In genomic region chr4:57231323-57231722, GRCm38 (mm10) we compare ENCODE assay signal across 23 mouse cellular contexts.
DNase-seq lines count a peak whose midpoint lies in the region; ATAC-seq and TF ChIP-seq lines count a peak whose summit lies in the region.
"Had no signal": no experiment of that assay in that cellular context is flagged by ENCODE, and none has a peak within 500 bp of the region (broad histone marks: within the 10 kb centered on the region; RNA-seq: fewer than 3 reads in every experiment).

No protein-coding gene starts in this region.

- H3K27me3 ChIP-seq in hindbrain, postnatal 0 days (ENCODE audit: insufficient read depth, low read length), result no peaks in the 10 kb centered on the region
- no peaks in the 10 kb centered on the region for H3K27me3 ChIP-seq in hindbrain, embryonic 10.5 days (ENCODE audit: insufficient read depth, poor library complexity, severe bottlenecking)
- no peaks in the 10 kb centered on the region for H3K27me3 ChIP-seq in midbrain, postnatal 0 days (ENCODE audit: insufficient read depth, low read length)
- no peaks in the 10 kb centered on the region for H3K27me3 ChIP-seq in midbrain, embryonic 16.5 days (ENCODE audit: control insufficient read depth, insufficient read depth, low read depth, low read length)
- no peaks in the 10 kb centered on the region for H3K27me3 ChIP-seq in stomach, embryonic 16.5 days (ENCODE audit: control insufficient read depth, insufficient read depth, low read length)
- H3K27me3 ChIP-seq: embryonic facial prominence, embryonic 12.5 days; heart, embryonic 15.5 days; midbrain, embryonic 13.5 days; neural tube, embryonic 15.5 days had no signal

- peak overlapping the region; percentile 32; the same call in 1 of the 2 replicates for H3K27ac ChIP-seq in hindbrain, postnatal 0 days
- no peak overlapping the region for H3K27ac ChIP-seq in hindbrain, embryonic 10.5 days
- H3K27ac ChIP-seq in midbrain, postnatal 0 days (ENCODE audit: low read depth, low read length), result no peak overlapping the region
- H3K27ac ChIP-seq in midbrain, embryonic 16.5 days (ENCODE audit: low read length), result no peak overlapping the region
- H3K27ac ChIP-seq in stomach, embryonic 16.5 days (ENCODE audit: low read length), result peak overlapping the region; percentile 68; the same call in 1 of the 2 replicates
- H3K27ac ChIP-seq: embryonic facial prominence, embryonic 12.5 days; heart, adult 2 months; heart, embryonic 15.5 days; midbrain, embryonic 13.5 days; neural tube, embryonic 15.5 days had no signal

- peaks cover 13% of the 10 kb centered on the region; the same call in 1 of the 2 replicates for H3K4me1 ChIP-seq in hindbrain, postnatal 0 days (ENCODE audit: insufficient read depth, low read length)
- H3K4me1 ChIP-seq in hindbrain, embryonic 10.5 days (replicated peaks), result peaks cover 20% of the 10 kb centered on the region
- no peaks in the 10 kb centered on the region for H3K4me1 ChIP-seq in midbrain, postnatal 0 days (ENCODE audit: insufficient read depth, low read length)
- no peaks in the 10 kb centered on the region; the same call in 1 of the 2 replicates for H3K4me1 ChIP-seq in midbrain, embryonic 16.5 days (ENCODE audit: control insufficient read depth, insufficient read depth, low read length)
- peaks cover 6% of the 10 kb centered on the region; the same call in 1 of the 2 replicates for H3K4me1 ChIP-seq in stomach, embryonic 16.5 days (ENCODE audit: control insufficient read depth, insufficient read depth, low read length)

- H3K4me2 ChIP-seq in hindbrain, postnatal 0 days (ENCODE audit: low read depth, low read length), result no peak overlapping the region; the same call in 1 of the 2 replicates
- no peak overlapping the region for H3K4me2 ChIP-seq in midbrain, postnatal 0 days (ENCODE audit: low read depth, low read length, poor library complexity, severe bottlenecking)
- no peak overlapping the region for H3K4me2 ChIP-seq in midbrain, embryonic 16.5 days (ENCODE audit: low read length)
- no peak overlapping the region for H3K4me2 ChIP-seq in stomach, embryonic 16.5 days (ENCODE audit: low read depth, low read length)
- H3K4me2 ChIP-seq: embryonic facial prominence, embryonic 12.5 days; heart, embryonic 15.5 days; midbrain, embryonic 13.5 days; neural tube, embryonic 15.5 days had no signal

- no peaks in the 10 kb centered on the region for H3K36me3 ChIP-seq in hindbrain, postnatal 0 days (ENCODE audit: insufficient read depth, low read length)
- no peaks in the 10 kb centered on the region for H3K36me3 ChIP-seq in hindbrain, embryonic 10.5 days
- no peaks in the 10 kb centered on the region for H3K36me3 ChIP-seq in midbrain, postnatal 0 days (ENCODE audit: insufficient read depth, low read length)
- no peaks in the 10 kb centered on the region for H3K36me3 ChIP-seq in midbrain, embryonic 16.5 days (ENCODE audit: control insufficient read depth, insufficient read depth, low read length)
- no peaks in the 10 kb centered on the region for H3K36me3 ChIP-seq in stomach, embryonic 16.5 days (ENCODE audit: control insufficient read depth, insufficient read depth, low read length)
- H3K36me3 ChIP-seq: embryonic facial prominence, embryonic 12.5 days; G1E; heart, embryonic 15.5 days; midbrain, embryonic 13.5 days; neural tube, embryonic 15.5 days had no signal

- WGBS in hindbrain, postnatal 0 days, result 57% methylated on average over 9 of the region's 9 CpGs
- 89% methylated on average over 9 of the region's 9 CpGs for WGBS in hindbrain, embryonic 10.5 days
- WGBS in midbrain, postnatal 0 days, result 72% methylated on average over 9 of the region's 9 CpGs
- WGBS in midbrain, embryonic 16.5 days, result 73% methylated on average over 9 of the region's 9 CpGs
- WGBS in stomach, embryonic 16.5 days, result 67% methylated on average over 9 of the region's 9 CpGs

- H3K4me3 ChIP-seq in hindbrain, postnatal 0 days (ENCODE audit: low read length), result no peak overlapping the region
- no peak overlapping the region for H3K4me3 ChIP-seq in hindbrain, embryonic 10.5 days
- H3K4me3 ChIP-seq in midbrain, postnatal 0 days (ENCODE audit: low read depth, low read length), result no peak overlapping the region
- H3K4me3 ChIP-seq in midbrain, embryonic 16.5 days (ENCODE audit: low read depth, low read length), result no peak overlapping the region
- H3K4me3 ChIP-seq in stomach, embryonic 16.5 days (replicated peaks; ENCODE audit: low read length), result no peak overlapping the region
- H3K4me3 ChIP-seq: embryonic facial prominence, embryonic 12.5 days; heart, adult 2 months; heart, embryonic 15.5 days; midbrain, embryonic 13.5 days; neural tube, embryonic 15.5 days had no signal

- DNase-seq in cerebellum, postnatal 14 days, result peak; percentile 22 to 42
- no peak for DNase-seq in cerebellum, adult 9-10 months
- peak; percentile 71 for DNase-seq in hindbrain, postnatal 0 days (ENCODE audit: low spot score)
- DNase-seq in hindbrain, embryonic 10.5 days (ENCODE audit: low spot score), result no peak
- DNase-seq in midbrain, postnatal 0 days (ENCODE audit: low spot score), result peak; percentile 71
- DNase-seq: adrenal gland, postnatal 10 days; cerebellum, adult 11 months; gastrocnemius, postnatal 25 days; heart, adult 2 months; heart, postnatal 4 days; kidney, adult 18-20 months; kidney, postnatal 14 days; liver; lung, postnatal 10 days; right cerebral cortex, postnatal 25 days had no signal

- TF ChIP-seq CTCF in hindbrain, postnatal 0 days (IDR thresholded peaks at IDR 0.05; ENCODE audit: low read depth), result no peak
- TF ChIP-seq CTCF in midbrain, postnatal 0 days (IDR thresholded peaks at IDR 0.05), result no peak

- no peak overlapping the region for H3K9ac ChIP-seq in hindbrain, postnatal 0 days (replicated peaks; ENCODE audit: low read length)
- H3K9ac ChIP-seq in midbrain, postnatal 0 days (replicated peaks; ENCODE audit: low read length, poor library complexity, severe bottlenecking), result no peak overlapping the region
- no peak overlapping the region for H3K9ac ChIP-seq in midbrain, embryonic 16.5 days (ENCODE audit: low read depth, low read length)
- no peak overlapping the region for H3K9ac ChIP-seq in stomach, embryonic 16.5 days (ENCODE audit: low read length)
- H3K9ac ChIP-seq: embryonic facial prominence, embryonic 12.5 days; heart, embryonic 15.5 days; midbrain, embryonic 13.5 days; neural tube, embryonic 15.5 days had no signal

- H3K9me3 ChIP-seq in hindbrain, postnatal 0 days (ENCODE audit: low read length), result no peaks in the 10 kb centered on the region
- H3K9me3 ChIP-seq in hindbrain, embryonic 10.5 days, result no peaks in the 10 kb centered on the region
- no peaks in the 10 kb centered on the region for H3K9me3 ChIP-seq in midbrain, postnatal 0 days (ENCODE audit: low read length)
- H3K9me3 ChIP-seq in midbrain, embryonic 16.5 days (replicated peaks; ENCODE audit: control insufficient read depth, low read length, poor library complexity, severe bottlenecking), result no peaks in the 10 kb centered on the region
- no peaks in the 10 kb centered on the region for H3K9me3 ChIP-seq in stomach, embryonic 16.5 days (replicated peaks; ENCODE audit: control insufficient read depth, low read length)
- H3K9me3 ChIP-seq: embryonic facial prominence, embryonic 12.5 days; heart, embryonic 15.5 days; midbrain, embryonic 13.5 days; neural tube, embryonic 15.5 days had no signal

- ATAC-seq in hindbrain, postnatal 0 days, result peak; percentile 57; the same call in 1 of the 2 replicates
- no peak for ATAC-seq in midbrain, postnatal 0 days (ENCODE audit: low FRiP score)
- ATAC-seq in midbrain, embryonic 16.5 days, result no peak
- no peak for ATAC-seq in stomach, embryonic 16.5 days (ENCODE audit: insufficient read depth, low FRiP score)
- ATAC-seq: activated CD4-positive, CD25-positive, alpha-beta regulatory T cell, adult 4 months; midbrain, embryonic 13.5 days had no signal

Comparison
In these comparisons a context has a peak if more than half of its experiments do, and no peak if none do; other contexts are left out.
1. DNase-seq: peak in cerebellum, postnatal 14 days (2 of 2), hindbrain, postnatal 0 days (single experiment) and midbrain, postnatal 0 days (single experiment); none in cerebellum, adult 9-10 months (single experiment) and hindbrain, embryonic 10.5 days (single experiment).
2. H3K27ac ChIP-seq: peak in hindbrain, postnatal 0 days (single experiment) and stomach, embryonic 16.5 days (single experiment); none in hindbrain, embryonic 10.5 days (single experiment), midbrain, postnatal 0 days (single experiment) and midbrain, embryonic 16.5 days (single experiment).